Mouse (Mus musculus): ENCODE measurements around the gene Kcnk1. TPM values are rescaled to one million over a fixed set of nuclear protein-coding genes. Genes with fewer than 3 reads are reported as not detected.

Kcnk1 gene
- polyA plus RNA-seq, 1 experiment, result 206 TPM

- Histone ChIP-seq H3K4me3 (replicated peaks; ENCODE audit: insufficient read depth, low read depth, low read length) (no peak overlapping the region), H3K27me3 (ENCODE audit: control insufficient read depth, insufficient read depth, low read length) (no peaks in the 10 kb centered on the region), H3K4me1 (ENCODE audit: control insufficient read depth, insufficient read depth, low read length) (peaks cover 35% of the 10 kb centered on the region), H3K27ac (ENCODE audit: insufficient read depth, low read length) (no peak overlapping the region)
- peak in 1 of 2 experiments; percentile 56 for DNase-seq
- TF ChIP-seq POLR2A (IDR thresholded peaks at IDR 0.05; ENCODE audit: borderline replicate concordance, insufficient read depth, low read length) (no peak), CTCF (IDR thresholded peaks at IDR 0.05; ENCODE audit: borderline replicate concordance, insufficient read depth, low read depth, low read length) (no peak)
- 34% methylated on average over 10 of the region's 10 CpGs for WGBS
These were observed 67.9 kb downstream of the Kcnk1 start for GRCm38 (mm10) chr8:126062844-126063243.

GRCm38 (mm10) chr8:126063832-126064409 lies 69.0 kb downstream of the Kcnk1 start:
- Histone ChIP-seq H3K4me1 (ENCODE audit: control insufficient read depth, insufficient read depth, low read length) (peaks cover 43% of the 10 kb centered on the region), H3K27ac (ENCODE audit: insufficient read depth, low read length) (no peak overlapping the region), H3K27me3 (ENCODE audit: control insufficient read depth, insufficient read depth, low read length) (no peaks in the 10 kb centered on the region), H3K4me3 (replicated peaks; ENCODE audit: insufficient read depth, low read depth, low read length) (no peak overlapping the region)
- TF ChIP-seq CTCF (IDR thresholded peaks at IDR 0.05; ENCODE audit: borderline replicate concordance, insufficient read depth, low read depth, low read length), result no peak
- TF ChIP-seq POLR2A (IDR thresholded peaks at IDR 0.05; ENCODE audit: borderline replicate concordance, insufficient read depth, low read length), result no peak
- 35% methylated on average over 9 of the region's 9 CpGs for WGBS
- DNase-seq, result peak in 1 of 2 experiments; percentile 19

GRCm38 (mm10) chr8:126064587-126065145 lies 69.7 kb downstream of the Kcnk1 start:
- DNase-seq, result no peak
- no peak overlapping the region for H3K27ac ChIP-seq (ENCODE audit: insufficient read depth, low read length)
- 82% methylated on average over 8 of the region's 8 CpGs for WGBS
- no peaks in the 10 kb centered on the region for H3K27me3 ChIP-seq (ENCODE audit: control insufficient read depth, insufficient read depth, low read length)
- H3K4me1 ChIP-seq (ENCODE audit: control insufficient read depth, insufficient read depth, low read length), result peaks cover 43% of the 10 kb centered on the region
- no peak overlapping the region for H3K4me3 ChIP-seq (replicated peaks; ENCODE audit: insufficient read depth, low read depth, low read length)
- TF ChIP-seq POLR2A (IDR thresholded peaks at IDR 0.05; ENCODE audit: borderline replicate concordance, insufficient read depth, low read length), result no peak
- no peak for TF ChIP-seq CTCF (IDR thresholded peaks at IDR 0.05; ENCODE audit: borderline replicate concordance, insufficient read depth, low read depth, low read length)

GRCm38 (mm10) chr8:126067306-126067705 lies 72.3 kb downstream of the Kcnk1 start:
- TF ChIP-seq CTCF (IDR thresholded peaks at IDR 0.05; ENCODE audit: borderline replicate concordance, insufficient read depth, low read depth, low read length) (no peak), POLR2A (IDR thresholded peaks at IDR 0.05; ENCODE audit: borderline replicate concordance, insufficient read depth, low read length) (no peak)
- WGBS, result 17% methylated on average over 6 of the region's 6 CpGs
- no peak overlapping the region for H3K27ac ChIP-seq (ENCODE audit: insufficient read depth, low read length)

GRCm38 (mm10) chr8:126068136-126068535 lies 73.2 kb downstream of the Kcnk1 start:
- Histone ChIP-seq H3K4me1 (ENCODE audit: control insufficient read depth, insufficient read depth, low read length) (peaks cover 35% of the 10 kb centered on the region), H3K27ac (ENCODE audit: insufficient read depth, low read length) (peak overlapping the region; percentile 42), H3K27me3 (ENCODE audit: control insufficient read depth, insufficient read depth, low read length) (no peaks in the 10 kb centered on the region), H3K4me3 (replicated peaks; ENCODE audit: insufficient read depth, low read depth, low read length) (no peak overlapping the region)
- no peak for TF ChIP-seq CTCF (IDR thresholded peaks at IDR 0.05; ENCODE audit: borderline replicate concordance, insufficient read depth, low read depth, low read length)
- no peak for TF ChIP-seq POLR2A (IDR thresholded peaks at IDR 0.05; ENCODE audit: borderline replicate concordance, insufficient read depth, low read length)
- DNase-seq, result peak; percentile 59 to 75
- WGBS, result 6% methylated on average over 6 of the region's 6 CpGs

More at GRCm38 (mm10) chr8:126067306-126067705, 72.3 kb downstream of the Kcnk1 start:
- Histone ChIP-seq H3K4me3 (replicated peaks; ENCODE audit: insufficient read depth, low read depth, low read length) (no peak overlapping the region), H3K4me1 (ENCODE audit: control insufficient read depth, insufficient read depth, low read length) (peaks cover 42% of the 10 kb centered on the region), H3K27me3 (ENCODE audit: control insufficient read depth, insufficient read depth, low read length) (no peaks in the 10 kb centered on the region)
- DNase-seq, result peak; percentile 31 to 56

- no peak for DNase-seq
- TF ChIP-seq CTCF (IDR thresholded peaks at IDR 0.05; ENCODE audit: borderline replicate concordance, insufficient read depth, low read depth, low read length) (no peak), POLR2A (IDR thresholded peaks at IDR 0.05; ENCODE audit: borderline replicate concordance, insufficient read depth, low read length) (no peak)
- Histone ChIP-seq H3K4me3 (replicated peaks; ENCODE audit: insufficient read depth, low read depth, low read length) (no peak overlapping the region), H3K27ac (ENCODE audit: insufficient read depth, low read length) (no peak overlapping the region), H3K4me1 (ENCODE audit: control insufficient read depth, insufficient read depth, low read length) (peaks cover 14% of the 10 kb centered on the region; the same call in 1 of the 2 replicates), H3K27me3 (ENCODE audit: control insufficient read depth, insufficient read depth, low read length) (no peaks in the 10 kb centered on the region)
- WGBS, result 81% methylated on average over 5 of the region's 5 CpGs
These were observed 77.7 kb downstream of the Kcnk1 start for GRCm38 (mm10) chr8:126072678-126073077.

GRCm38 (mm10) chr8:126073141-126073740 lies 78.3 kb downstream of the Kcnk1 start:
- 44% methylated on average over 7 of the region's 7 CpGs for WGBS
- peaks cover 9% of the 10 kb centered on the region; the same call in 1 of the 2 replicates for H3K4me1 ChIP-seq (ENCODE audit: control insufficient read depth, insufficient read depth, low read length)
- H3K27ac ChIP-seq (ENCODE audit: insufficient read depth, low read length), result no peak overlapping the region
- peak in 1 of 2 experiments; percentile 47 for DNase-seq
- no peaks in the 10 kb centered on the region for H3K27me3 ChIP-seq (ENCODE audit: control insufficient read depth, insufficient read depth, low read length)
- TF ChIP-seq CTCF (IDR thresholded peaks at IDR 0.05; ENCODE audit: borderline replicate concordance, insufficient read depth, low read depth, low read length), result no peak
- no peak for TF ChIP-seq POLR2A (IDR thresholded peaks at IDR 0.05; ENCODE audit: borderline replicate concordance, insufficient read depth, low read length)
- no peak overlapping the region for H3K4me3 ChIP-seq (replicated peaks; ENCODE audit: insufficient read depth, low read depth, low read length)

DNA sequence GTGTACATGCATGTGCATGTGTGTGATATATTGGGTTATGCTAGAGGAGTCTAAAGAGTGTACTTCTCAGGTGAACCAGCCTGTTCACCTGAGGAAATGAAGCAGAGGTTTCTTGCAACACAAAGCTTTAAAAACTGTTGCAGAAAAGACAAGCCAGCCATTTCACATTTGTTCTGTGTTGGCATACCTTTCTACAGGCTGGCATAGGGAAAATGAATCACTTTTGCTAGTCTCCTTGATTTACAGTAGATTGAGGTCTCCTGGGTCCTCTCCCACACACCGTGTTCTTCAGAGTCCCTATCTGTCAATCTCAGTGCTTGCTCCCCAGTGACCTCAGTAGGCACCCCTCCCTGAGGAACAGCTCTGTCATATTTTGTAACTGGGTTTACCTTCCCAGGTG lies 79.1 kb downstream of the Kcnk1 start:
- Histone ChIP-seq H3K4me3 (replicated peaks; ENCODE audit: insufficient read depth, low read depth, low read length) (no peak overlapping the region), H3K27me3 (ENCODE audit: control insufficient read depth, insufficient read depth, low read length) (no peaks in the 10 kb centered on the region), H3K27ac (ENCODE audit: insufficient read depth, low read length) (no peak overlapping the region), H3K4me1 (ENCODE audit: control insufficient read depth, insufficient read depth, low read length) (peaks cover 4% of the 10 kb centered on the region; the same call in 1 of the 2 replicates)
- DNase-seq, result no peak
- 84% methylated on average over 1 of the region's 1 CpGs for WGBS
- TF ChIP-seq CTCF (IDR thresholded peaks at IDR 0.05; ENCODE audit: borderline replicate concordance, insufficient read depth, low read depth, low read length) (no peak), POLR2A (IDR thresholded peaks at IDR 0.05; ENCODE audit: borderline replicate concordance, insufficient read depth, low read length) (no peak)
